Mouse (Mus musculus) heart, postnatal 0 days (tissue): ENCODE measurements at regions not wholly inside any gene's neighbourhood (a gene's known extent, or its start where the extent isn't known, plus 50 kb on each side); places are given as distances from the start of the nearest gene placed in this dataset. TPM values are rescaled to one million over a fixed set of nuclear protein-coding genes. Genes with fewer than 3 reads are reported as not detected.

ENCODE experiments used
- ATAC-seq: fragments of 200-750 bp; cut with Nextera tagmentation; 2 replicates; pipeline ENCODE4 v1.8.0; 2017; ENCODE audit warnings: low read depth, moderate number of reproducible peaks, moderate library complexity; ENCODE audit not compliant: insufficient read depth
- DNase-seq: peaks from one replicate; pipeline ENCODE4 v3.0.0-alpha.2; 2016; ENCODE audit warnings: low spot score
- H3K27ac ChIP-seq: fragments of 300-500 bp; sonication (generic); 2 replicates; pipeline ENCODE4 v1.5.1; 2014; ENCODE audit warnings: low read depth, mild to moderate bottlenecking
- H3K27me3 ChIP-seq: fragments of 300-500 bp; sonication (generic); 2 replicates; pipeline ENCODE4 v1.6.1; 2014; ENCODE audit warnings: low read length, mixed read lengths; ENCODE audit not compliant: control insufficient read depth, insufficient read depth
- H3K36me3 ChIP-seq: fragments of 300-500 bp; sonication (generic); replicated peaks from 2 replicates; pipeline ENCODE4 v1.6.1; 2014; ENCODE audit warnings: low read length, mixed read lengths; ENCODE audit not compliant: control insufficient read depth, insufficient read depth
- H3K4me1 ChIP-seq: fragments of 300-500 bp; sonication (generic); 2 replicates; pipeline ENCODE4 v1.6.1; 2014; ENCODE audit warnings: antibody characterized with exemption; ENCODE audit not compliant: control insufficient read depth, insufficient read depth
- H3K4me2 ChIP-seq: fragments of 300-500 bp; sonication (generic); 2 replicates; pipeline ENCODE4 v1.6.1; 2014; ENCODE audit warnings: low read depth, mild to moderate bottlenecking, low read length, moderate library complexity
- H3K4me3 ChIP-seq: fragments of 300-500 bp; sonication (generic); 2 replicates; pipeline ENCODE4 v1.5.1; 2014; ENCODE audit warnings: low read depth, low read length
- H3K9ac ChIP-seq: fragments of 300-500 bp; sonication (generic); replicated peaks from 2 replicates; pipeline ENCODE4 v1.6.1; 2014; ENCODE audit warnings: low read depth, low read length, mixed read lengths
- H3K9me3 ChIP-seq: fragments of 300-500 bp; sonication (generic); replicated peaks from 2 replicates; pipeline ENCODE4 v1.6.1; 2016; ENCODE audit warnings: low read length; ENCODE audit not compliant: control insufficient read depth
- CTCF ChIP-seq: IDR thresholded peaks from 2 replicates; pipeline ENCODE4 v1.5.1; 2016; ENCODE audit warnings: antibody characterized with exemption, control low read depth, low read depth
- EP300 ChIP-seq: IDR thresholded peaks from 2 replicates; pipeline ENCODE4 v1.6.1; 2016; ENCODE audit warnings: antibody characterized with exemption, low read depth
- WGBS: fragments of 180-500 bp; shearing (Covaris S2); extraction: QIAGEN DNeasy Blood & Tissue Kit; methylation state at CpG from one replicate; pipeline ENCODE4 v1.1.7; 2014; 5-methylcytosine and 5-hydroxymethylcytosine counted together
- microRNA-seq: library from miRNA; unstranded; fragments of <30 nt; microRNA quantifications from one replicate; pipeline ENCODE4, GENCODE M21; 2016

GRCm38 (mm10) chr12:77018373-77018772 lies 56.4 kb upstream of the Max start:
- no peak for DNase-seq
- Histone ChIP-seq H3K9me3 (no peaks in the 10 kb centered on the region), H3K4me1 (no peaks in the 10 kb centered on the region), H3K27me3 (no peaks in the 10 kb centered on the region), H3K9ac (no peak overlapping the region), H3K36me3 (no peaks in the 10 kb centered on the region), H3K4me3 (no peak overlapping the region), H3K4me2 (no peak overlapping the region), H3K27ac (no peak overlapping the region)
- WGBS = 49% methylated on average over 6 of the region's 6 CpGs
- ATAC-seq = no peak
- no peak for TF ChIP-seq EP300
- TF ChIP-seq CTCF = no peak

- H3K27me3 ChIP-seq = no peaks in the 10 kb centered on the region
- no peaks in the 10 kb centered on the region for H3K36me3 ChIP-seq
- DNase-seq (no peak), ATAC-seq (no peak)
- no peaks in the 10 kb centered on the region for H3K9me3 ChIP-seq
- no peak overlapping the region for H3K27ac ChIP-seq
- no peaks in the 10 kb centered on the region for H3K4me1 ChIP-seq
- TF ChIP-seq EP300 (no peak), CTCF (no peak)
- no peak overlapping the region for H3K4me2 ChIP-seq
- H3K9ac ChIP-seq = no peak overlapping the region
- 75% methylated on average over 2 of the region's 2 CpGs for WGBS
- H3K4me3 ChIP-seq = no peak overlapping the region
These were observed 52.9 kb upstream of the Max start for GRCm38 (mm10) chr12:77014908-77015307.

Small RNA genes in the stretch of these regions (microRNA-seq; reads per million reads assigned to microRNA genes)
- not detected for gene Gm22696
